ENCODE assay signal across 13 mouse cellular contexts in genomic region chr1:186460742-186461141, GRCm38 (mm10).
A peak's percentile ranks its signal among the peaks of the same experiment; 100 is the strongest.
DNase-seq lines count a peak whose midpoint lies in the region; ATAC-seq lines count a peak whose summit lies in the region.
"Had no signal": no experiment of that assay in that cellular context is flagged by ENCODE, and none has a peak within 500 bp of the region (broad histone marks: within the 10 kb centered on the region; RNA-seq: fewer than 3 reads in every experiment).

No protein-coding gene starts in this region.

- ATAC-seq in forebrain, embryonic 15.5 days (replicated peaks) = no peak
- no peak for ATAC-seq in forebrain, embryonic 12.5 days (ENCODE audit: low FRiP score)
- ATAC-seq: activated CD4-positive, CD25-positive, alpha-beta regulatory T cell, adult 4 months; liver, embryonic 12.5 days had no signal

- H3K9me3 ChIP-seq in forebrain, embryonic 15.5 days = no peaks in the 10 kb centered on the region
- peaks cover 5% of the 10 kb centered on the region for H3K9me3 ChIP-seq in forebrain, embryonic 10.5 days
- no peaks in the 10 kb centered on the region for H3K9me3 ChIP-seq in forebrain, embryonic 12.5 days
- H3K9me3 ChIP-seq: liver, embryonic 12.5 days had no signal

- 88% methylated on average over 10 of the region's 10 CpGs for WGBS in forebrain, embryonic 15.5 days
- WGBS in forebrain, embryonic 10.5 days = 86% methylated on average over 10 of the region's 10 CpGs
- 86% methylated on average over 10 of the region's 10 CpGs for WGBS in forebrain, embryonic 12.5 days

- H3K4me1 ChIP-seq in forebrain, embryonic 15.5 days = no peaks in the 10 kb centered on the region
- no peaks in the 10 kb centered on the region for H3K4me1 ChIP-seq in forebrain, embryonic 10.5 days
- no peaks in the 10 kb centered on the region for H3K4me1 ChIP-seq in forebrain, embryonic 12.5 days
- H3K4me1 ChIP-seq: liver, embryonic 12.5 days had no signal

- intact Hi-C loops in heart, postnatal 10 days (cut with DNase I) = loop anchor here (5.0 kb wide), 1 partner anchor 92 kb away; no protein-coding TSS in a partner anchor

- no peaks in the 10 kb centered on the region for H3K27me3 ChIP-seq in forebrain, embryonic 15.5 days
- H3K27me3 ChIP-seq in forebrain, embryonic 10.5 days (ENCODE audit: poor library complexity, severe bottlenecking) = no peaks in the 10 kb centered on the region
- no peaks in the 10 kb centered on the region for H3K27me3 ChIP-seq in forebrain, embryonic 12.5 days
- H3K27me3 ChIP-seq: liver, embryonic 12.5 days had no signal

- H3K36me3 ChIP-seq in forebrain, embryonic 15.5 days = no peaks in the 10 kb centered on the region
- no peaks in the 10 kb centered on the region for H3K36me3 ChIP-seq in forebrain, embryonic 10.5 days (replicated peaks)
- H3K36me3 ChIP-seq in forebrain, embryonic 12.5 days (replicated peaks) = no peaks in the 10 kb centered on the region
- H3K36me3 ChIP-seq: liver, embryonic 12.5 days had no signal

- H3K27ac ChIP-seq in forebrain, embryonic 15.5 days (replicated peaks) = no peak overlapping the region
- H3K27ac ChIP-seq in forebrain, embryonic 10.5 days = no peak overlapping the region
- H3K27ac ChIP-seq in forebrain, embryonic 12.5 days = no peak overlapping the region
- H3K27ac ChIP-seq: liver, embryonic 12.5 days had no signal

- no peak overlapping the region for H3K4me2 ChIP-seq in forebrain, embryonic 15.5 days (replicated peaks)
- H3K4me2 ChIP-seq in forebrain, embryonic 12.5 days = no peak overlapping the region
- H3K4me2 ChIP-seq: liver, embryonic 12.5 days; midbrain, embryonic 11.5 days had no signal

- DNase-seq in gastrocnemius, adult 18-20 months (ENCODE audit: low spot score) = peak; percentile 69
- no peak for DNase-seq in gastrocnemius, postnatal 4 days (ENCODE audit: low spot score in 2 of 2)
- DNase-seq in MN1 (ENCODE audit: low spot score) = peak; percentile 46
- DNase-seq in adrenal gland, postnatal 25 days = peak; percentile 18
- peak; percentile 38 to 64 for DNase-seq in heart, postnatal 10 days
- no peak for DNase-seq in forebrain, embryonic 10.5 days (ENCODE audit: extremely low spot score, low spot score)
- DNase-seq: kidney, adult 8-10 months had no signal

- no peak overlapping the region for H3K9ac ChIP-seq in forebrain, embryonic 15.5 days (replicated peaks)
- no peak overlapping the region for H3K9ac ChIP-seq in forebrain, embryonic 12.5 days
- H3K9ac ChIP-seq: liver, embryonic 12.5 days had no signal

- no peak overlapping the region for H3K4me3 ChIP-seq in forebrain, embryonic 15.5 days
- H3K4me3 ChIP-seq in forebrain, embryonic 10.5 days = no peak overlapping the region
- no peak overlapping the region for H3K4me3 ChIP-seq in forebrain, embryonic 12.5 days (replicated peaks)
- H3K4me3 ChIP-seq: erythroblast, embryonic 14.5 days; liver, embryonic 12.5 days had no signal

Comparison
In these comparisons a context has a peak if more than half of its experiments do, and no peak if none do; other contexts are left out.
1. DNase-seq: peak in gastrocnemius, adult 18-20 months (single experiment), MN1 (single experiment), adrenal gland, postnatal 25 days (single experiment) and heart, postnatal 10 days (2 of 2); none in gastrocnemius, postnatal 4 days (0 of 2) and forebrain, embryonic 10.5 days (single experiment).